Mouse (Mus musculus) lung, adult 2 months (tissue): ENCODE data around the gene Ddx3y.

Experiments used
- CTCF ChIP-seq: fragments of 200-500 bp; IDR thresholded peaks from 2 replicates; pipeline ENCODE4 v1.5.1; 2011; ENCODE audit warnings: mild to moderate bottlenecking, low read length, control low read depth; ENCODE audit not compliant: insufficient read depth
- POLR2A ChIP-seq: fragments of 200-500 bp; IDR thresholded peaks from 2 replicates; pipeline ENCODE4 v1.6.1; 2011; ENCODE audit warnings: low read depth, mild to moderate bottlenecking, control low read depth, low read length, borderline replicate concordance; ENCODE audit errors: extremely low read depth

DNA sequence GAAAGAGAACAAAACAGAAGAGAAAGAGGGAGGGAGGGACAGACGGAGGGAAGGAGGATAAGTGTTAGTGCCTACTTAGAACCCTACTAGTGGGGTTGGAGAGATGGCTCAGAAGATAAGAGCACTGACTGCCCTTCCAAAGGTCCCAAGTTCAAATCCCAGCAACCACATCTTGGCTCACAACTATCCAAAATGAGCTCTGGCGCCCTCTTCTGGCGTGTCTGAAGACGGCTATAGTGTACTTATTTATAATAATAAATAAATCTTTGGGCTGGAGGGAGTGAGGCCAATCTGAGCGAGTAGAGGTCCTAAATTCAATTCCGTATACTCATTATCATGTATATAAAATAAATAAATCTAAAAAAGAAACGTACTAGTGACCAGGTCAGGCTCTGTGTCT, 66.4 kb downstream of the Ddx3y start:
- no peak for TF ChIP-seq CTCF
- no peak for TF ChIP-seq POLR2A
